Mouse (Mus musculus) splenic B cell, adult 2 months (primary cell): ENCODE results near the gene Tns3.

ENCODE experiments used
- DNase-seq: peaks from one replicate; pipeline ENCODE4 v3.0.0-alpha.2; 2011; ENCODE audit warnings: low read depth, low spot score
- H3K27me3 ChIP-seq: 2 replicates; pipeline ENCODE4 v1.6.1; 2012; ENCODE audit warnings: mild to moderate bottlenecking, low read length, moderate library complexity, mixed read lengths; ENCODE audit not compliant: control insufficient read depth, poor library complexity, insufficient read depth, severe bottlenecking
- H3K36me3 ChIP-seq: 2 replicates; pipeline ENCODE4 v1.6.1; 2012; ENCODE audit warnings: mild to moderate bottlenecking, low read length, moderate library complexity, mixed read lengths; ENCODE audit not compliant: control insufficient read depth, poor library complexity, insufficient read depth, severe bottlenecking

The Tns3 gene

GRCm38 (mm10) chr11:8690633-8691032 lies 26.3 kb upstream of the Tns3 start:
- Histone ChIP-seq H3K27me3 (no peaks in the 10 kb centered on the region), H3K36me3 (no peaks in the 10 kb centered on the region)
- no peak for DNase-seq

GRCm38 (mm10) chr11:8689515-8689914 lies 25.2 kb upstream of the Tns3 start:
- Histone ChIP-seq H3K27me3 (no peaks in the 10 kb centered on the region), H3K36me3 (no peaks in the 10 kb centered on the region)
- DNase-seq = peak; percentile 18

- DNase-seq = peak; percentile 73
- no peaks in the 10 kb centered on the region for H3K27me3 ChIP-seq
- H3K36me3 ChIP-seq = no peaks in the 10 kb centered on the region
These were observed 24.6 kb upstream of the Tns3 start for GRCm38 (mm10) chr11:8688907-8689306.

- Histone ChIP-seq H3K36me3 (no peaks in the 10 kb centered on the region), H3K27me3 (no peaks in the 10 kb centered on the region)
- no peak for DNase-seq
These were observed 22.2 kb upstream of the Tns3 start for GRCm38 (mm10) chr11:8686501-8686900.

- no peaks in the 10 kb centered on the region for H3K27me3 ChIP-seq
- no peaks in the 10 kb centered on the region for H3K36me3 ChIP-seq
- DNase-seq = no peak
These were observed 21.7 kb upstream of the Tns3 start for GRCm38 (mm10) chr11:8686061-8686460.

- Histone ChIP-seq H3K36me3 (no peaks in the 10 kb centered on the region), H3K27me3 (no peaks in the 10 kb centered on the region)
- DNase-seq = no peak
These were observed 20.9 kb upstream of the Tns3 start for GRCm38 (mm10) chr11:8685195-8685594.

GRCm38 (mm10) chr11:8684262-8684661 lies 19.9 kb upstream of the Tns3 start:
- H3K27me3 ChIP-seq = no peaks in the 10 kb centered on the region
- H3K36me3 ChIP-seq = no peaks in the 10 kb centered on the region
- no peak for DNase-seq

GRCm38 (mm10) chr11:8681356-8681755 lies 17.0 kb upstream of the Tns3 start:
- H3K36me3 ChIP-seq = no peaks in the 10 kb centered on the region
- DNase-seq = no peak
- no peaks in the 10 kb centered on the region for H3K27me3 ChIP-seq

- DNase-seq = no peak
- H3K27me3 ChIP-seq = no peaks in the 10 kb centered on the region
- H3K36me3 ChIP-seq = no peaks in the 10 kb centered on the region
These were observed 16.3 kb upstream of the Tns3 start for GRCm38 (mm10) chr11:8680650-8681049.

- Histone ChIP-seq H3K27me3 (no peaks in the 10 kb centered on the region), H3K36me3 (no peaks in the 10 kb centered on the region)
- DNase-seq = peak; percentile 52
These were observed 14.9 kb upstream of the Tns3 start for GRCm38 (mm10) chr11:8679221-8679620.

- no peaks in the 10 kb centered on the region for H3K36me3 ChIP-seq
- no peak for DNase-seq
- no peaks in the 10 kb centered on the region for H3K27me3 ChIP-seq
These were observed 14.1 kb upstream of the Tns3 start for GRCm38 (mm10) chr11:8678260-8678995.

GRCm38 (mm10) chr11:8675701-8676474 lies 11.6 kb upstream of the Tns3 start:
- Histone ChIP-seq H3K36me3 (no peaks in the 10 kb centered on the region), H3K27me3 (no peaks in the 10 kb centered on the region)
- DNase-seq = no peak

- no peak for DNase-seq
- H3K27me3 ChIP-seq = no peaks in the 10 kb centered on the region
- H3K36me3 ChIP-seq = no peaks in the 10 kb centered on the region
These were observed 10.3 kb upstream of the Tns3 start for GRCm38 (mm10) chr11:8674549-8675149.

- no peak for DNase-seq
- H3K36me3 ChIP-seq = no peaks in the 10 kb centered on the region
- H3K27me3 ChIP-seq = no peaks in the 10 kb centered on the region
These were observed 7.4 kb upstream of the Tns3 start for GRCm38 (mm10) chr11:8671698-8672097.

- Histone ChIP-seq H3K27me3 (no peaks in the 10 kb centered on the region), H3K36me3 (no peaks in the 10 kb centered on the region)
- no peak for DNase-seq
These were observed 4.8 kb upstream of the Tns3 start for GRCm38 (mm10) chr11:8669138-8669537.
